Mouse (Mus musculus): ENCODE data around the gene Tpd52l2. TPM values are rescaled to one million over a fixed set of nuclear protein-coding genes. Genes with fewer than 3 reads are reported as not detected.

Gene Tpd52l2
- total RNA-seq (2021) = 10 to 100 TPM; 47.0 to 52.5 TPM
- long read RNA-seq, experiment 1, transcript Tpd52l2-203 (9 exons, 985 nt) = major isoform, 19 of 58 reads
- long read RNA-seq, experiment 1, transcript Tpd52l2-204 (6 exons, 3,475 nt) = minor isoform, 8 of 58 reads
- long read RNA-seq, experiment 1, transcript Tpd52l2-201 (7 exons, 2,950 nt) = minor isoform, 16 of 58 reads
- long read RNA-seq, experiment 1, partial matches to known transcripts = 3 of 58 reads
- long read RNA-seq, experiment 1, other reads (novel, unspliced or antisense) = 12 of 58 reads
- long read RNA-seq, experiment 2, transcript Tpd52l2-204 (6 exons, 3,475 nt) = minor isoform, 6 of 41 reads
- long read RNA-seq, experiment 2, transcript Tpd52l2-203 (9 exons, 985 nt) = major isoform, 11 of 41 reads
- long read RNA-seq, experiment 2, transcript Tpd52l2-201 (7 exons, 2,950 nt) = minor isoform, 8 of 41 reads
- long read RNA-seq, experiment 2, partial matches to known transcripts = 0 of 41 reads
- long read RNA-seq, experiment 2, other reads (novel, unspliced or antisense) = 15 of 41 reads

DNA sequence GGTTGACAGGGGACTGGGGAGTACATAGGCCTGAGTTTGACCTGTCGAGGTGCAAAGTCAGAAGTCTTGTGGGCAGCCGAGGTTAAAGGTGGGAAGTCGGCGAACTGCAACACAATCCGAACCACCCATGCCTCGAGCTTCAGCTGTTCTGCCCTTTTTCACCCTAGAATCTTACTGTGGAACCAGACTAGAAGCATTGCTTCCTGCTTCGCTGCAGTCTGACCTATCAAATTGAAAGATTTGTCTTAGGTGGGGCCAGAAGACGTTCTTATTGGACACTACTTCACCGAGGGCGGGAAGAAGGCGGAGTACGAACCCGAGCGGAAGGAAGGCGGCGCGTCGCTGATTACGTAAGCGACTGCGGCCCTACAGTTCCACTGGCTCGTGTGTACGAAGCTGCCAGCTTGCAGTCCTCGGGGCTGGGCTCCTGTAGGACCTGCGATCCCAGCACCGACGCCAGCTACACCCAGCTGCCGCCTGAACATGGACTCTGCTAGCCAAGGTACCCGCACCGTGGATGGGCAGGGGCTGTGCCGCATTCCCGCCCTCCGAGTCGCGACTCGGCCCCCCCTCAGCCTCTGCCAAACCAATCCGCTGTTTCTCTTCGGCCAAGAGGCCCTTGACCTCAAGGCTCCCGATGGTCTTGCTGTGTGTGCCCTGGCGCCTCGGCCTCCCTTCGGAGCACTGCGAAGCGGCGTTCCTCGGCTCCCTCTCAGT lies at the start of gene Tpd52l2:
Gene Tpd52l2, plus strand, starts transcription at position 312 of the 717 bp plus-strand sequence.
- Histone ChIP-seq H3K27ac (peak within 1 kb of the TSS; percentile 98), H3K4me3 (peak within 1 kb of the TSS; percentile 93)
- TF ChIP-seq CTCF (IDR thresholded peaks at IDR 0.05) = no peak
- intact Hi-C loops (cut with DNase I) = loop anchor here (1.0 kb wide), 1 partner anchor 86 kb away; no protein-coding TSS in a partner anchor
- peak; percentile 95 for DNase-seq

DNA sequence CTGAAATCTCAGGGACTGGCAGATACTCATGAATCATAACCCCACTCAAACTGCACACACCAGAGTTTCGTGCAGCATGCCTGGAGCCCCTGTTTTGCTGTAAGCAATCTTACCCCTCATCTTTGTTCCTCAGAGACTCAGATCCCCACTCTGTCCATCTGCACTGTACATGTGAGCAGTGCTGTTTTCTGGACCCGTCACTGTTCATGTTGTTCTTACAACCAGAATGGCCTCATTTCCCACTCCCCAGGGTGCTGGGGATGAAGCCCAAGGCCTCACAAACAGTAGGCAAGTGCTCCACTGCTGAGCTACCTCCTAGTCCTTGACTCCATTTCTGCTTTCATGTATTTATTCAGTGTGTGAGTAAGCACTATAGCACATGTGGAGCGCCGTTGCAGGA lies 44.8 kb upstream of the Tpd52l2 start:
- H3K27ac ChIP-seq = no peak overlapping the region
- no peak for DNase-seq
- TF ChIP-seq CTCF (IDR thresholded peaks at IDR 0.05) = no peak
- H3K4me3 ChIP-seq = no peak overlapping the region
- intact Hi-C loops (cut with DNase I) = no loop called here

DNA sequence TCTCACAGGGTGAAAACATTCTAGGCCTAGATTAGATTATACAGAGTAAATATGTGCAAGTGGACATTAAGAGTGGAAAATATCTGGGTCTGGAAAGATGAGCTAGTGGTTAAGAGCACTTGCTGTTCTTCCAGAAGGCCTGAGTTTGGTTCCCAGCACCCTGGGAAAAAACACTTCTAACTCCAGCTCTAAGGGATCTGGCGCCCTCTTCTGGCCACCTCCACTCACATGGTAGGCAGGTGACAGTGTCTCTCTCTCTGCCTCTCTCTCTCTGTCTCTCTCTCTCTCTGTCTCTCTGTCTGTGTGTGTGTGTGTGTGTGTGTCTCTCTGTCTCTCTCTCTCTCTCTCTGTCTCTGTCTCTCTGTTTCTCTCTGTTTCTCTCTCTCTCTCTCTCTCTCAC lies 43.7 kb upstream of the Tpd52l2 start:
- TF ChIP-seq CTCF (IDR thresholded peaks at IDR 0.05) = peak; percentile 27; the same call in 1 of the 2 replicates
- intact Hi-C loops (cut with DNase I) = no loop called here
- Histone ChIP-seq H3K27ac (no peak overlapping the region), H3K4me3 (no peak overlapping the region)
- no peak for DNase-seq

DNA sequence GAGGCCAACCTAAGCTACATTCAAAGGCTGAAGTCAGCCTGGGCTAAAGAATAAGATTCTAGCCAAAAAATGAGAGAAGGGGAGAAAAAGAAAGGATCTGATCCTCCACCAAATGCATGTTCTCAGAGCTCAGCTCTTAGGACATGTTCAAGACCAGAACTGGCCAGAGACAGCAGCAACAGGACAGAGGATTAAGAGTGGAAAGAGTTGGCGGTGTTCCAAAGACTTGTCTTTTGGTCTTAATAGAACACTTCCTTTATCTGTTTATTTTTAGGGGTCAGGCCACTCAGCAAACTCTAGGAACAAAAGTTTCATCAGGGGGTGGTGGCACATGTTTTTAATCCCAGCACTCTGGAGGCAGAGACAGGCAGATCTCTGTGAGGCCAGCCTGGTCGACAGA lies 41.0 kb upstream of the Tpd52l2 start:
- H3K27ac ChIP-seq = no peak overlapping the region; the same call in none of the 2 replicates
- H3K4me3 ChIP-seq = no peak overlapping the region
- intact Hi-C loops (cut with DNase I) = loop anchor here (5.0 kb wide), 2 partner anchors 44 to 64 kb away; no protein-coding TSS in a partner anchor
- no peak for TF ChIP-seq CTCF (IDR thresholded peaks at IDR 0.05)
- no peak for DNase-seq

DNA sequence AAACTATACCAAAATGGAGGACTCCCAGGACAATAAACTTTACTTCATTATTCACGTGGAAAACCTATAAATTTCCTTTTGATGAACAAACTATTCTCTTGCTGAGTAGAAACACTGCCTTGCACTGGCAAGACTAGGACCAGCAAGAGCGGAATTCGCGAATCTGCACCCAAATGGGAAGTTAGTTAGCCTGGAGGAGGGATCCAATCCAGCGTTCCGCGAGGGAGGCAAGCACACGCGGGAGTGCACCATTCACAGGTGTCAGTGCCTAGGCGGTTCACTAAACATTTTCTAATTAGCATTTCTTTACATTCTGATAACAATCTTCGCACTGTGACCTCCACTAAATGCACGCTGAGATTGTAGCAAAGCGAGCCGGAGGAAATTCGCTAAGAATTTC lies 39.1 kb upstream of the Tpd52l2 start:
- Histone ChIP-seq H3K4me3 (peak overlapping the region; percentile 97), H3K27ac (peak overlapping the region; percentile 91)
- TF ChIP-seq CTCF (IDR thresholded peaks at IDR 0.05) = no peak
- no peak for DNase-seq
- intact Hi-C loops (cut with DNase I) = loop anchor here (5.0 kb wide), 2 partner anchors 46 to 66 kb away; no protein-coding TSS in a partner anchor

DNA sequence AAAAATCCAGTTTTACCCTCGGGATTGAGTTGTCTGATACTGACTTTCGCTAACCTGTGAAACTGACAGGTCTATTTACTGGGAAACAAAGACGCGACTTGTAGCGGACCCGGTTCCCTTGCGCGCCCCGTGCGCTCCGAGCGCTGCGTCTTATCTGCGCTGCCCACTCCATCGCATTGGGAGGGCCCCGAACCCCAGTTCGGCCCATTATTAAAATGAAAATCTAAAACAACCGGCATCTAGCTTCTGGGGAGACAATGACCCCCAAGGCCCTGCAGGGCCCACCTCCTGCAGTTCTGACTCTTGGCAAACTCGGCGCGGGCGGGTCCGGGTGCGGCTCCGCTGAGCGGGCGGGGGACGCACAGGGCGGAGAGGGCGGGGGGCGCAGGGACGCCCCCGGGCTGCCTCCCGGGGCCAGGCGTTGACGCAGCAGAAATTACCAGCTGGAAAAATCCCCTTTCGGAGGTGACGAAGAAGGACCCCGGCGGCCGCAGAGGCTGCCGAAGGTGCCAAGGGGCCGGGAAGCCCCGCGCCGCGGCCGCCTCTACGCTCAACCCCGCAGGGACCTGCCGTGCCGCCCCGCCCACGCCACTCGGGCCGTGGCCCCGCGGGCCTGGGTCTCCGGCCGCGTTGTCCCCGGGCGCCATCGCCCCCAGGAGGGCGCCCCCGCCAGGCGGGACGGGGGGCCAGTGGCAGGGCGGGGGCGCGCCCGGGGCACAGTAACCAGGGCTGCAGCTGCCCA lies 38.4 kb upstream of the Tpd52l2 start:
- Histone ChIP-seq H3K27ac (peak overlapping the region; percentile 91), H3K4me3 (peak overlapping the region; percentile 97)
- DNase-seq = peak; percentile 72
- intact Hi-C loops (cut with DNase I) = loop anchor here (5.0 kb wide), 2 partner anchors 46 to 66 kb away; no protein-coding TSS in a partner anchor
- TF ChIP-seq CTCF (IDR thresholded peaks at IDR 0.05) = peak; percentile 15; the same call in 1 of the 2 replicates

DNA sequence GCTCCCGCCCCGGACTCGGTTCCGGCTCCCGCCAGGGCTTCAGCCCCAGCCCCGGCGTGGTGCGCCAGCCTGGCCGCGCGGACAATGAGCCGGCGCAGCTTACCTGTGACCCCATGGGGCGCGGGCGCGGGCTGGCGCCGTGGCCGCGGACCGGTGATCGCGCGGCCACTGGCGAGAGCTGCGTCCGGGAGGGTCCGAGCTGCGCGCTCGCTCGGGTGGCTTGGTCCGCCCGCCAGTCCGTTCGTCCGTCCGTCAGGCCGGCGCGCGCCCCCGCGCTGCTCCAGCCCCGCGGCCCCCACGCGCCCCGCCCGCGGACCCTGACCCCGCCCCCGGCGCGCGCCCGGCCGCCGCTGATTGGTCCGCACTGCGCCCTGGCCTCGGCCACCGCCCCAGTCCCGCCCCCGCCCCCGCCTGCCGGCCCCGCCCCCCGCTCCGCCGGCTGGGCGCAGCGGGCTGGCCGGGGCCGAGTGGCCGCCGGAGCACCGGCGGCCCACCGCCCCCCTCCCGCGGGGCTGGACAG lies 37.7 kb upstream of the Tpd52l2 start, which contains the start of gene Zbtb46:
Gene Zbtb46, minus strand, starts transcription at position 274 of the 520 bp plus-strand sequence.
- peak; percentile 96 for DNase-seq
- no peak for TF ChIP-seq CTCF (IDR thresholded peaks at IDR 0.05)
- intact Hi-C loops (cut with DNase I) = loop anchor here (5.0 kb wide), 2 partner anchors 47 to 67 kb away; no protein-coding TSS in a partner anchor
- H3K4me3 ChIP-seq = peak within 1 kb of the TSS; percentile 97
- peak within 1 kb of the TSS; percentile 91 for H3K27ac ChIP-seq

DNA sequence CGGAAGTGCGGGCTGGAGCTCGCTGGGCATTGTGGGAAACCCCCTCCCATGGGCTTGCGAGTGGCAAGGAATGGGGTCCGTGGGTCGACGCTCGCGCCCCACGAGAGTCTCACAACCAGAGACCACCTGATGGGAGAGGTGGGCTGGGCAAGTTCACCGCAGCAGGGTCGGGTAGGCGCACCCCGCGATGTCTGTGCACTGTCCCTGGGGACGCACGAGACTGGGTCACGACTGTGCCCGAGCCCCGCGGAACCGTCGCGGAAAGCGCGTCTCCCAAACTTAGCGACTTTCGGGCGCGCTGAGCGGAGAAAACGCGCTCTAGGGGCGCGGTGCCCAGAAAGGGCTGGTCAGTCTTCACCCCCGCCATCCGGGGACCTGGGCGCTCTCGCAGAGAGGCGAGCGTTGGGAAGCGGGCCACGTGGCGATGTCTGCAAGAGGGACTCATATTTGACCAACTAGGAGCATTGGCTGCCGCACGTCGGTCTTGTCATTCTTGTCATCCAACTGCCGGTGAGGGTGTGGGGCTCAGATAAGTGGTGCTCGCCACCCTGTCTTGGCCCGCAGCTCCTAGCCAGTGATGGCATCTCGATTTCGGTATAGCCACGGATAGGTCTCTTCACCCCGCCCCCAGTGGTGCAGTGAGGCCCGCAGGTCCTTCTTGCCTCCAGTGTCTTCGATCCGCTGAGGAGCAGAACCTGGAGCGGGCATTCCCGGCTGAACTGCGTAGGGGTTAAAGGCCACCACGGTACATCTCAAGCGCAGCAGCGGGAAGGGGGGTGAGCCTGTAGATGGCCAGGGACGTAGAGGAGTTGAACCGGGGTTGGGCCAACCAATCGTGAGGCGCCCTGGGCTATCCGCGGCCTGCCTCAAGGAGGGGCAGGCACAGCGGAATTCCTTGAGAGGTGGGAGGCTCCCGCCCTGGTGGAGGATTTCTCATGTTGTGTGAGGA lies 37.0 kb upstream of the Tpd52l2 start:
- intact Hi-C loops (cut with DNase I) = loop anchor here (5.0 kb wide), 2 partner anchors 48 to 68 kb away; no protein-coding TSS in a partner anchor
- DNase-seq = peak; percentile 78
- peak overlapping the region; percentile 89 for H3K27ac ChIP-seq

DNA sequence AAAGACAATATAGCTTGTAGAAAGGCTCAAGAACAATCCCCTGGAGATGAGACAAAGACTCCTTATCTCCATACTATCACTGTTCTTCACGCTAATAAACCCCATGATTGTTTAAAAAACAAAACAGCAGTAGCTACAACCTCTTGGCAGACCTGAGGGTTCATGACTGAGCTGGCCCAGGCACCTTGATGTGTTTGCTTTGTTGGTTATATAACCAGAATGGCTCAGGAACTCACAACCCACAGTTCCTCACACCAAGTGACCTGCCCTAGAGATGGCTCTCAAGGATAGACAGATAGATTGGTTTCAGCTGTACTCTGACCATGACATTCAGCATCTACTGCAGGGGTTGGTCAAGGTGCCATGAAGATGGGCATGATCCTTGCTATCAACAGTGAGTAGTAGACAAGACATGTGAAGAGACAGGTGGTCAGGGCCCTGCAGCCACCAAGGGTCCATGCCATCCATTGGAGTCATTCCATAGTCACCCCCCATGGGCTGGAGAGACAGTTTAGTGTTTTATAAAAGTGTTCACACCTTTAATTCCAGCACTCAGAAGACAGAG lies 35.3 kb upstream of the Tpd52l2 start:
- DNase-seq = no peak
- TF ChIP-seq CTCF (IDR thresholded peaks at IDR 0.05) = no peak
- intact Hi-C loops (cut with DNase I) = loop anchor here (2.0 kb wide), 1 partner anchor 33 kb away; no protein-coding TSS in a partner anchor

More for the DNA sequence above, 37.0 kb upstream of the Tpd52l2 start:
- TF ChIP-seq CTCF (IDR thresholded peaks at IDR 0.05) = peak; percentile 7; the same call in 1 of the 2 replicates
- peak overlapping the region; percentile 97 for H3K4me3 ChIP-seq

DNA sequence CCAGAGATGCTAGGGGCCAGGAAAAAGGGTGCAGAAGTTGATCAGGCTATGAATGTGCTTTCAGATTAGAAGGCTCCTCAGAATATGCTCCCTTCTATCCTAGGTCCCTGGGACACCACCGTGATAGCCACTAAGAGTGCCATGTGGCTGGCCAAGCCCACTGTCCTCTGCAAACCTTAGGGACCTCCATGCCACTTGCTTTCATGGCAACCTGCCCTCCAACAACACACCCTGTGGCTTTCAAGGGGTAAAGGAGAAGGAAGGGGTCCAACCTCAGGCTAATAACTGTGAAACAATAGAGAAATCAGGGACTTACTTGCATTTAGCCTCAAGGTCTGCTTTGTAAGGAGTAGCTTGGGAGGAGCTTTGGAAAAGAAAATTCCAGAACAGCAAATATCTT lies 34.3 kb upstream of the Tpd52l2 start:
- intact Hi-C loops (cut with DNase I) = loop anchor here (2.0 kb wide), 1 partner anchor 32 kb away; no protein-coding TSS in a partner anchor
- Histone ChIP-seq H3K4me3 (no peak overlapping the region), H3K27ac (peak overlapping the region; percentile 24; the same call in 1 of the 2 replicates)
- no peak for DNase-seq
- no peak for TF ChIP-seq CTCF (IDR thresholded peaks at IDR 0.05)

More for the DNA sequence above, 35.3 kb upstream of the Tpd52l2 start:
- no peak overlapping the region for H3K4me3 ChIP-seq
- no peak overlapping the region for H3K27ac ChIP-seq

Data from gastrocnemius, adult 2 months (tissue).